Mouse (Mus musculus) gastrocnemius, adult 8-10 months (tissue): ENCODE measurements around the gene Cox7b2. TPM values are rescaled to one million over a fixed set of nuclear protein-coding genes. Genes with fewer than 3 reads are reported as not detected.
"Not testable (repeated sequence)": the region's sequence is repeated elsewhere in the genome, so short reads cannot be mapped to it uniquely, and the experiment has no call there.

ENCODE experiments used
- DNase-seq, 2 experiments: peaks; one replicate each; pipeline ENCODE4 v3.0.0; 2022; ENCODE audit warnings: low spot score in 2 of 2
- total RNA-seq, 4 experiments: library from RNA; stranded (reverse); gene quantifications; 2 replicates each; pipeline ENCODE4 v1.2.4; 2022

Cox7b2 gene
- total RNA-seq = not detected

GRCm38 (mm10) chr5:71548079-71548478 lies at the start of gene Cox7b2:
TSS of gene Cox7b2 (minus strand) at chr5:71548205.
- DNase-seq = no peak

DNA sequence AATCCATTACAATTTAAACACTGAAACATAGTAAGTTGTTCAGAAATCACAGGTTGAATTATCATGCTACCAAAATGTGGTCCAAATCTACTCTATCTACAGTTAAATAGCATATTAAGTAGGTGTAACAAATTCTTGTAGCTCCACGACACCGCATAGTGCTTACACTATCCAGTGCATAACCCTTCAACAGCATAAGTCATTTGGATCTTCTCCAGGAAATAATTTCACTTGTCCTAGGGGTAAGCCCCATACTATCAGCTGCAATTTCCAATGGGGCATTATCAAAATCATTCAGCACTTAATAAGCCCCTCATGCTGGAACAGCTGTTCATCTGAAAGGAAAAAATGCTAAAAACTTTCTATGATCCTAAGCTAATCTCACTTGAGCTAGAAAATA lies 47.3 kb upstream of the Cox7b2 start:
- no peak for DNase-seq

- no peak for DNase-seq
These were observed 45.8 kb upstream of the Cox7b2 start for GRCm38 (mm10) chr5:71593745-71594255.

DNA sequence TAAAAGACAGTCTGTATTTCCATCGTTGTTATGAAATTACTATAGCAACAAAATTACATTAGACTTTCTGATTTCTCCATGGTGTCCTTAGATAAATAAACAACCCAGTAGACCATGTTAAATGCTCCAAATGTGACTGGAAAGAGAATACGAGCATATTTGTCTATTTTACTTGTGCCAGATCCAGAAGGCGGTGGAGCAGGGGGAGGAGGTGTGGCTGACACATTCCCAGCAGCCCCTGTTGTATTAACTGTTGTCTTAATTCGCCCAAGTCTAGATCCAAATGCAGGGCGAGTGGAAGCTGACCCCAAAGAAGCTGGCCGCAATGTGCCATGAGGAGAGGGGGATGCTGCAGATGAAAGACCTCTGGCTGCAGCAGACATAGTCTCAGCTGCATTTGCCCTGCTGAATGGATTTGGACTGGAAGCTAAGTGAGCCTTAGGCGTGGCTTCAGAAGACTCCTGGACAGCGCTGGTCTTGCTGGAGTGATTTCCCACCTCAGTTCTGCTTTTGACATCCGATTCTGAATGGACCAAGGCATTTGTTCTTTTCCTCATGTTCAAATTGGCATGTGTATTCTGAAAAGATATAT lies 23.7 kb upstream of the Cox7b2 start:
- DNase-seq = no peak

DNA sequence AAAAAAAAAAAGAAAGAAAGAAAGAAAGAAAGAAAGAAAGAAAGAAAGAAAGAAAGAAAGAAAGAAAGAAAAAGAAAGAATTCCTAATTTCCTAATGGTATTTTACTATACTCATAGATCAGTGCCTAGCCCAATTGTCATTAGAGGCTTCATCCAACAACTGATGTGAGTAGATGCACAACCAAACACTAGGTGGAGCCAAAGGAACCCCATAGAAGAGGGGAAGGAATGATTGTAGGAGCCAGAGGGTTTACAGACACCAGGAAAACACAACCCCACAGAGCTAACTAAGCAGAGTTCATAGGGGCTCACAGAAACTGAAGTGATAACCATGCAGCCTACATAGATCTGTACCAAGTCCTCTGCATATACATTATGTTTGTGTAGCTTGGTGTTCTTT lies 2.5 kb downstream of the Cox7b2 start:
- DNase-seq = no peak

- DNase-seq = not testable (repeated sequence)
These were observed 22.5 kb downstream of the Cox7b2 start for GRCm38 (mm10) chr5:71525486-71525885.

DNA sequence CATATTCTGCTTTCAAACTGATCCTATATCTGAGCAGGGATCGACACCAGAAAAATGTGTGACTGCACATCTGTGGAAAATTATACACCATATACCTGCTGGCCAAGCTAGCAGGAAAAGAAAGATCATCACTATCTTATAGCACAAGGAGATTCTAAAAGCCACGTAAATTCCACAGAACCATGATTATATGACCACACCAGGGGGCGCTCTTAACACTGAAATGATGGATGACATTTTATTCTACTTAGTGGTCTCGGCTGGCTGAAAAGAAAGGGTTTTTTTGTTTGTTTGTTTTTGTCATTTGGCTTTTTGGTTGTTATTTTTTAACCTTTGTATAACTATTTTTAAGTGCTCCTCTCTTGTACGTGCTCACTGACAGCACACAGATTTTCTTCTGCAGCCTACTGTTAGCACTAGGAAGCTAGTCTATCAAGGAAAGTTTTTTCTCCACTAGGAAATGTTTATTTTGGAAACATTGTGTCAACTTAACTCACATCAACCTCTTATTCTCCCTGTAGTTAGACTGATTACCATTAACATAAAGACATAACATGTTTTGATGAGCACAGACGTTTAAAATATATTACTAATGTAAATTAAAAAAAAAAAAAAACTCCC lies 45.8 kb downstream of the Cox7b2 start:
- no peak for DNase-seq

GRCm38 (mm10) chr5:71495621-71496020 lies 52.4 kb downstream of the Cox7b2 start:
- DNase-seq = no peak

DNA sequence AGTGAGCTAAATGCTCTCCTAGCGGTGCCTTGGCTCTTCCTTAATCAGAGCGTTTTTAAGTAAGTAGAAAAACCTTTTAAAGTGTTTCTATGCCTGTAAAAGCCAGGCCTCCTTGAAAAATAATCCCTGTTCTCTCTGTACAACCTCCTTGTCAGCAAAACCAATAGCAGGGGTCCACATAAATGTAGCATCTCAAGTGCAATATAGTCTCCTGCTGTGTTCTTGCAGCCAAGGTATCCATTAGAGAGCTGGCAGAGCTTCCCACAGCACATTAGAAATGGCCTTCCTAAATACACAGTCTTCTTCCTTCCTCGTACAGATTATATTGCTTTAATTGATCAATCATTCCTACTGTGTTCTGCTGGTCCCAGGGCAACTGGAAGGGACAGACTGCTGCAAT lies 91.0 kb downstream of the Cox7b2 start:
- no peak for DNase-seq

GRCm38 (mm10) chr5:71440174-71440573 lies 107.8 kb downstream of the Cox7b2 start:
- DNase-seq = no peak

Other genes starting within 250 kb of the Cox7b2 start
- under 1 TPM; 0.02 to 0.16 (median 0.05) TPM for gene Gabrb1, start 109.9 kb upstream of the Cox7b2 start, total RNA-seq
- gene Gabra4, start 110.1 kb upstream of the Cox7b2 start, total RNA-seq = under 1 TPM in 2 of 4 experiments, not detected in 2; 0.10 to 0.22 TPM